Mouse (Mus musculus): ENCODE data around the gene Masp2.
A peak's percentile ranks its signal among the peaks of the same experiment; 100 is the strongest.

- TF ChIP-seq POLR2A (IDR thresholded peaks at IDR 0.05; ENCODE audit: low read depth, low read length) (peak; percentile 11; the same call in 1 of the 2 replicates), CTCF (conservative IDR thresholded peaks at IDR 0.05 in 1 of 2, IDR thresholded peaks at IDR 0.05 in 1 of 2; ENCODE audit: low read depth in 2 of 2, low read length in 2 of 2) (no peak), SIN3A (IDR thresholded peaks at IDR 0.05; ENCODE audit: low read length) (no peak), JUN (IDR thresholded peaks at IDR 0.05; ENCODE audit: insufficient read depth, low read depth, low read length) (no peak), MXI1 (IDR thresholded peaks at IDR 0.05; ENCODE audit: low read depth, low read length) (no peak), EP300 (IDR thresholded peaks at IDR 0.05; ENCODE audit: low read length) (no peak), MAX (IDR thresholded peaks at IDR 0.05; ENCODE audit: low read length) (no peak), ZKSCAN1 (IDR thresholded peaks at IDR 0.05; ENCODE audit: borderline replicate concordance, low read depth, low read length) (no peak), GABPA (IDR thresholded peaks at IDR 0.05; ENCODE audit: insufficient replicate concordance, low read depth, low read length) (no peak), RAD21 (IDR thresholded peaks at IDR 0.05; ENCODE audit: low read depth, low read length) (no peak)
These were observed 7.5 kb downstream of the Masp2 start for GRCm38 (mm10) chr4:148609805-148610204.
